Mouse (Mus musculus): Measurements from ENCODE around the gene Terb2. TPM values are rescaled to one million over a fixed set of nuclear protein-coding genes. Genes with fewer than 3 reads are reported as not detected.

Terb2 gene
- polyA plus RNA-seq, 1 experiment from 2014 or later = not detected

DNA sequence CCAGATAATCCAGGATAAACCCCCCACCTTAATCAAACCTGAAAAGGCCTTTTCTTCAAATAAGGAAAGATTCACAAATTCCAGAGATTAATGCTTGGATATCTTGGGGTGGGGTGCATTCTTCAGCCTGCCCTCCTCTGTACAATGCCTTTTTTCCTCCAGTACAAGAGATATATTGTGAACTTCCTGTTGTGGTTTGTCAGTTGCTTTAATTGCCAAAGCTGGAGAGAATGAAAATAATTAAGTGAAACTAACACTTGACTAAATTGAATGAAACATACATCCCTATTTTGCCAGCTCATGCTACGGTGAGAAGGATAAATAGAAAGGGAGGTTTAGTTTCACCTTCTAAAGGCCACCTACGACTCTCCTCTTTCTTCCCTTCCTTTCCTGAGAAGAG, 32.2 kb downstream of the Terb2 start:
- H3K4me3 ChIP-seq (ENCODE audit: low read depth, low read length) = no peak overlapping the region
- no peaks in the 10 kb centered on the region for H3K9me3 ChIP-seq (ENCODE audit: low read length)
- DNase-seq (ENCODE audit: low spot score) (no peak), ATAC-seq (no peak)
- H3K4me2 ChIP-seq (replicated peaks; ENCODE audit: low read depth, low read length) = no peak overlapping the region
- no peaks in the 10 kb centered on the region for H3K27me3 ChIP-seq (replicated peaks; ENCODE audit: insufficient read depth, low read length)
- TF ChIP-seq CTCF (IDR thresholded peaks at IDR 0.05) = no peak
- TF ChIP-seq EP300 (IDR thresholded peaks at IDR 0.05) = no peak
- H3K9ac ChIP-seq (replicated peaks; ENCODE audit: low read depth) = no peak overlapping the region
- 73% methylated on average over 2 of the region's 2 CpGs for WGBS
- H3K36me3 ChIP-seq (ENCODE audit: insufficient read depth, low read length) = no peaks in the 10 kb centered on the region
- H3K27ac ChIP-seq (ENCODE audit: low read length) = no peak overlapping the region
- no peaks in the 10 kb centered on the region for H3K4me1 ChIP-seq (ENCODE audit: insufficient read depth, low read depth, low read length)

DNA sequence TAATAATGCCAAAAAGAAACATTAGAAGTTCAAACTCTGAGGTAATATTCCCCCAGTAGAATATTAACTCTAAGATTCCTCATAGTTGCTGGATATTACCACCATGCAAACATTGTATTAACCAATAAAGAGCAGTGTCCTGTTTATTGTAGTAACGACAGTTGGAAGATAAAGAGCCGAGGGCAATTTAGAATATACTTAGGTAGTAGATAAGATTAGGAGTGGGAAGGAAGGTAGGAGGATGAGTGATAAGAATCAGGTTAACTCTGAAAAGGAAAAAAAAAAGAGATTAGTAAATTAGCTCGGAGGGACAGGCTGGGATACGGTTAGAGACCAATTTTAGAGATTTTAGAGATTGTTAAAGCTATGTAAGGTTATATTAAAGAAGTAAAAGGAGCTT, 35.3 kb downstream of the Terb2 start:
- 30% methylated on average over 4 of the region's 4 CpGs for WGBS

DNA sequence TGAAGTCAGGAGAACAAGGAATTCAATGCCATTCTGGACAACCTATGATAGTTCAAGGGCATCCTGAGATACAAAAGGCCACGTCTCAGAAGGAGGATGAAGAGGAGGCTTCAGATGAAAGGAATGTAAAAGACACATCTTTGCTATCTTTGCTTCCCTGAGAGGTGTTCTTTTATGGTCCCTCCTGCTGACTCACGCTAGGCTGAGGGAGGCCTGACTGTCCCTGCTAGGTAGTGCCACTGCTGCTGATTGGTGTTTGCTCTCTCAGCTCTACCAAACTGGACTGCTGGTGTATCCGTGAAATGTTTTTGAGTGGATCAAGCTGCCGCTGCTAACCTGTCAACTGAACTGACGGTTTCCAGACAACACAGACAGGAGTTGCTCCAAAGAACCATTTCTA, 35.7 kb downstream of the Terb2 start:
- Histone ChIP-seq H3K9me3 (ENCODE audit: low read length) (no peaks in the 10 kb centered on the region), H3K4me3 (ENCODE audit: low read depth, low read length) (no peak overlapping the region), H3K4me1 (ENCODE audit: insufficient read depth, low read depth, low read length) (no peaks in the 10 kb centered on the region), H3K36me3 (ENCODE audit: insufficient read depth, low read length) (no peaks in the 10 kb centered on the region), H3K9ac (replicated peaks; ENCODE audit: low read depth) (no peak overlapping the region), H3K27me3 (replicated peaks; ENCODE audit: insufficient read depth, low read length) (no peaks in the 10 kb centered on the region), H3K4me2 (replicated peaks; ENCODE audit: low read depth, low read length) (no peak overlapping the region), H3K27ac (ENCODE audit: low read length) (no peak overlapping the region)
- ATAC-seq = no peak
- WGBS = 22% methylated on average over 5 of the region's 5 CpGs
- no peak for DNase-seq (ENCODE audit: low spot score)
- TF ChIP-seq CTCF (IDR thresholded peaks at IDR 0.05) (no peak), EP300 (IDR thresholded peaks at IDR 0.05) (no peak)

More for the DNA sequence above, 35.3 kb downstream of the Terb2 start:
- Histone ChIP-seq H3K4me2 (replicated peaks; ENCODE audit: low read depth, low read length) (no peak overlapping the region), H3K4me3 (ENCODE audit: low read depth, low read length) (no peak overlapping the region), H3K9ac (replicated peaks; ENCODE audit: low read depth) (no peak overlapping the region), H3K9me3 (ENCODE audit: low read length) (no peaks in the 10 kb centered on the region), H3K27me3 (replicated peaks; ENCODE audit: insufficient read depth, low read length) (no peaks in the 10 kb centered on the region), H3K36me3 (ENCODE audit: insufficient read depth, low read length) (no peaks in the 10 kb centered on the region), H3K27ac (ENCODE audit: low read length) (no peak overlapping the region), H3K4me1 (ENCODE audit: insufficient read depth, low read depth, low read length) (no peaks in the 10 kb centered on the region)
- no peak for TF ChIP-seq CTCF (IDR thresholded peaks at IDR 0.05)
- TF ChIP-seq EP300 (IDR thresholded peaks at IDR 0.05) = no peak
- no peak for DNase-seq (ENCODE audit: low spot score)
- ATAC-seq = no peak

DNA sequence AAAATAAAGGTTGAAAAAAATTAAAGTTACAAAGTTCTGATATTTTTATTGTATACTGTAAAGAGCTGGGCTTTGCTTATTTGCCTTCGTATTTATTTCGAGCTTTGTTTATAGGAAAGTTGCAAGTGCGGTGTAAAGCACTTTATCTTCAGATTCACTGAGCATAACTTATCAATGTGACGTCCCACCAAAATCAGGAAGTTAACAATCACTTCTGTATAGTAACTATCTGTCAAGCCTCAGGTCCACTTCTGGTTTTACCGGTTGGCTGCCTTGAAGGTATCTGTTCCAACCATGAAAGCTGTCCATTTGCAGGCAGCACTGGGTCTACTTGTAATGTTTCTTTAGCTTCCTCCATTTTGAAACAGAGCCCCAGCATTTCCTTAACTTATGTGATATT, 36.2 kb downstream of the Terb2 start:
- Histone ChIP-seq H3K36me3 (ENCODE audit: insufficient read depth, low read length) (no peaks in the 10 kb centered on the region), H3K27me3 (replicated peaks; ENCODE audit: insufficient read depth, low read length) (no peaks in the 10 kb centered on the region), H3K4me2 (replicated peaks; ENCODE audit: low read depth, low read length) (no peak overlapping the region), H3K4me3 (ENCODE audit: low read depth, low read length) (no peak overlapping the region), H3K27ac (ENCODE audit: low read length) (no peak overlapping the region), H3K4me1 (ENCODE audit: insufficient read depth, low read depth, low read length) (no peaks in the 10 kb centered on the region), H3K9me3 (ENCODE audit: low read length) (no peaks in the 10 kb centered on the region), H3K9ac (replicated peaks; ENCODE audit: low read depth) (no peak overlapping the region)
- TF ChIP-seq EP300 (IDR thresholded peaks at IDR 0.05) (no peak), CTCF (IDR thresholded peaks at IDR 0.05) (no peak)
- no peak for ATAC-seq
- 61% methylated on average over 5 of the region's 5 CpGs for WGBS
- DNase-seq (ENCODE audit: low spot score) = no peak

DNA sequence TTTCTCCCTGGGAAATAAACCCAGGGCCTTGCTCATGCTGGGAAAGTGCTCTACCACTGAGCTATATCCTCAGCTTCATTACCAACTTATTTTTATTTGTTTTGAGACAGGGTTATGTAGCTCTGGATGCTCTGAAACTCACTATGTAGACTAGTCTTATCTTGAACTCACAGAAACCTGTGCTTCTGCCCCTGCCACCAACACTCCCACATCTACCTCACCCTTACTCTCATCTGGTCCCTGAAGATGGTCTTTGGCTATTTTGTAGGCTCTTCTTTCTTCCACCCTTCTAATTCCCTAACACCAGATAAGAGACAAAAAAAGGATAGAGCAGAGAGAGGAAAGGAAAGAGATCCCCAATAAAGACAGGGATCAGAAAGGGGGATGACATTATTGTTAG, 37.6 kb downstream of the Terb2 start:
- Histone ChIP-seq H3K4me1 (ENCODE audit: insufficient read depth, low read depth, low read length) (no peaks in the 10 kb centered on the region), H3K36me3 (ENCODE audit: insufficient read depth, low read length) (no peaks in the 10 kb centered on the region), H3K4me2 (replicated peaks; ENCODE audit: low read depth, low read length) (no peak overlapping the region), H3K27ac (ENCODE audit: low read length) (no peak overlapping the region), H3K9me3 (ENCODE audit: low read length) (no peaks in the 10 kb centered on the region), H3K9ac (replicated peaks; ENCODE audit: low read depth) (no peak overlapping the region), H3K4me3 (ENCODE audit: low read depth, low read length) (no peak overlapping the region), H3K27me3 (replicated peaks; ENCODE audit: insufficient read depth, low read length) (no peaks in the 10 kb centered on the region)
- TF ChIP-seq CTCF (IDR thresholded peaks at IDR 0.05) (no peak), EP300 (IDR thresholded peaks at IDR 0.05) (no peak)
- DNase-seq (ENCODE audit: low spot score) (no peak), ATAC-seq (no peak)

DNA sequence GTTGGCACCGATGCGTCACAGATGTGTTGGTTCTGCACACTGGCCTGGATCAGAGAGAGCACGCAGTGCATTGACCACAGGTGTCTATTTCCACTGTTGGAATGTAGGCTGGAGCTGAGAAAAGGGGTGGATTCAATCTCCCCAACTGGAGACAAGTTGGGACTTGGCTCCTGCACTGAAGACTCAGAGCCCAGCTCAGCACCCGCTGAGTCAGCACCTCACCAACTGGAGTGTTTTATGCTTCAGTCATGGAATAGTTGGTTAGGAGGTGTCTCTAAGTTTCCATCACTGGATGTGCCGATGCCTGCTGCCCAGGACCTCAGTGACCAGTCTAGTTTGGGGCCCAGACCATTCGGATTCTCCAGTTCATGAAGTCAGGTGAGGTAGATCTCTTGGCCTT, 44.3 kb downstream of the Terb2 start:
- Histone ChIP-seq H3K9me3 (ENCODE audit: low read length) (no peaks in the 10 kb centered on the region), H3K9ac (replicated peaks; ENCODE audit: low read depth) (no peak overlapping the region), H3K4me3 (ENCODE audit: low read depth, low read length) (no peak overlapping the region), H3K36me3 (ENCODE audit: insufficient read depth, low read length) (no peaks in the 10 kb centered on the region), H3K4me1 (ENCODE audit: insufficient read depth, low read depth, low read length) (no peaks in the 10 kb centered on the region), H3K27ac (ENCODE audit: low read length) (no peak overlapping the region), H3K27me3 (replicated peaks; ENCODE audit: insufficient read depth, low read length) (no peaks in the 10 kb centered on the region), H3K4me2 (replicated peaks; ENCODE audit: low read depth, low read length) (no peak overlapping the region)
- ATAC-seq (no peak), DNase-seq (ENCODE audit: low spot score) (no peak)
- WGBS = 80% methylated on average over 6 of the region's 6 CpGs
- TF ChIP-seq CTCF (IDR thresholded peaks at IDR 0.05) (no peak), EP300 (IDR thresholded peaks at IDR 0.05) (no peak)

DNA sequence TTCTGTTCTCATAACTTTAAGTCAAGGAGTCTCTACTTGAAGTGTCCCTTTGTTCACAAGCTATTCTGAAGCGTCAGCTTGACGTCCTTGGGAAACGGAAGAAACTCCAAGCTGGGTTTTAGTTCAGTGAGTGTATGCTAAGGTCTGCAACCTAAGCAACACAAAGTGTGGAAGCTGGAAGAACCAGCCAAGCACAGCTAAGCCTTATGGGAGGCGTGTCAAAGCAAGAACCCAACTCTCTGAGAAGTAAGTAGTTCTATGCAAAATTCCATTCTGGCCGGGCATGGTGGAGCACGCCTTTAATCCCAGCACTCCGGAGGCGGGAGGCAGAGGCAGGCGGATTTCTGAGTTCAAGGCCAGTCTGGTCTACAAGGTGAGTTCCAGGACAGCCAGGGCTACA, 45.5 kb downstream of the Terb2 start:
- TF ChIP-seq CTCF (IDR thresholded peaks at IDR 0.05) = no peak
- TF ChIP-seq EP300 (IDR thresholded peaks at IDR 0.05) = no peak
- DNase-seq (ENCODE audit: low spot score) = no peak
- Histone ChIP-seq H3K9ac (replicated peaks; ENCODE audit: low read depth) (no peak overlapping the region), H3K9me3 (ENCODE audit: low read length) (no peaks in the 10 kb centered on the region), H3K36me3 (ENCODE audit: insufficient read depth, low read length) (no peaks in the 10 kb centered on the region), H3K4me2 (replicated peaks; ENCODE audit: low read depth, low read length) (no peak overlapping the region), H3K4me1 (ENCODE audit: insufficient read depth, low read depth, low read length) (no peaks in the 10 kb centered on the region), H3K27me3 (replicated peaks; ENCODE audit: insufficient read depth, low read length) (no peaks in the 10 kb centered on the region), H3K4me3 (ENCODE audit: low read depth, low read length) (no peak overlapping the region), H3K27ac (ENCODE audit: low read length) (no peak overlapping the region)
- WGBS = 78% methylated on average over 9 of the region's 9 CpGs
- ATAC-seq = no peak
